ENCODE assay signal across 8 mouse cellular contexts in genomic region chr11:5445452-5445953, GRCm38 (mm10). TPM values are rescaled to one million over a fixed set of nuclear protein-coding genes. Genes with fewer than 3 reads are reported as not detected.
DNase-seq lines count a peak whose midpoint lies in the region; ATAC-seq and TF ChIP-seq lines count a peak whose summit lies in the region.

No protein-coding gene starts in this region.

- H3K4me1 ChIP-seq in kidney, adult 2 months (ENCODE audit: control insufficient read depth, insufficient read depth, low read length): peaks cover 2% of the 10 kb centered on the region; the same call in 1 of the 2 replicates
- H3K4me1 ChIP-seq in embryonic facial prominence, embryonic 15.5 days: peaks cover 20% of the 10 kb centered on the region
- peaks cover 25% of the 10 kb centered on the region for H3K4me1 ChIP-seq in limb, embryonic 13.5 days

- WGBS in kidney, adult 2 months: 23% methylated on average over 11 of the region's 11 CpGs
- WGBS in embryonic facial prominence, embryonic 15.5 days: 16% methylated on average over 11 of the region's 11 CpGs
- WGBS in limb, embryonic 13.5 days: 20% methylated on average over 11 of the region's 11 CpGs

- H3K9me3 ChIP-seq in embryonic facial prominence, embryonic 15.5 days (replicated peaks): no peaks in the 10 kb centered on the region
- H3K9me3 ChIP-seq in limb, embryonic 13.5 days: no peaks in the 10 kb centered on the region

- no peak overlapping the region for H3K9ac ChIP-seq in embryonic facial prominence, embryonic 15.5 days
- H3K9ac ChIP-seq in limb, embryonic 13.5 days: peak overlapping the region; percentile 57

- DNase-seq in kidney, adult 2 months: no peak
- no peak for DNase-seq in kidney, postnatal 36 days
- DNase-seq in left cerebral cortex, adult 11 months (ENCODE audit: low spot score): no peak
- no peak for DNase-seq in adrenal gland, postnatal 10 days
- no peak for DNase-seq in left cerebral cortex, postnatal 4 days

- no peak overlapping the region for H3ac ChIP-seq in myocyte (ENCODE audit: control insufficient read depth, insufficient read length)

- no peak overlapping the region for H3K27ac ChIP-seq in kidney, adult 2 months (ENCODE audit: insufficient read depth, low read depth, low read length)
- H3K27ac ChIP-seq in embryonic facial prominence, embryonic 15.5 days (replicated peaks): peak overlapping the region; percentile 80
- no peak overlapping the region for H3K27ac ChIP-seq in limb, embryonic 13.5 days

- TF ChIP-seq POLR2A in kidney, adult 2 months (IDR thresholded peaks at IDR 0.05; ENCODE audit: low read depth, low read length): no peak
- no peak for TF ChIP-seq POLR2A in myocyte (IDR thresholded peaks at IDR 0.05; ENCODE audit: insufficient read length, low read depth)

- 0 out of 2 replicates have a peak, but pooled peaks have one; percentile 1 for ATAC-seq in embryonic facial prominence, embryonic 15.5 days (ENCODE audit: insufficient number of reproducible peaks, low FRiP score, low TSS enrichment, low read depth)
- 0 out of 2 replicates have a peak, but pooled peaks have one; percentile 14 for ATAC-seq in limb, embryonic 13.5 days (ENCODE audit: low FRiP score, low read depth)

- peak overlapping the region; percentile 68 for H3K4me3 ChIP-seq in kidney, adult 2 months (ENCODE audit: insufficient read depth, low read depth, low read length)
- H3K4me3 ChIP-seq in embryonic facial prominence, embryonic 15.5 days (replicated peaks): peak overlapping the region; percentile 87
- H3K4me3 ChIP-seq in limb, embryonic 13.5 days: peak overlapping the region; percentile 87
- peak overlapping the region; percentile 56 for H3K4me3 ChIP-seq in myocyte

- peaks cover 33% of the 10 kb centered on the region for H3K79me2 ChIP-seq in myocyte (ENCODE audit: control insufficient read depth, insufficient read depth)

- no peaks in the 10 kb centered on the region for H3K36me3 ChIP-seq in kidney, adult 2 months (ENCODE audit: control insufficient read depth, insufficient read depth, low read length)
- no peaks in the 10 kb centered on the region for H3K36me3 ChIP-seq in embryonic facial prominence, embryonic 15.5 days
- no peaks in the 10 kb centered on the region for H3K36me3 ChIP-seq in limb, embryonic 13.5 days
- H3K36me3 ChIP-seq in myocyte (ENCODE audit: control insufficient read depth, insufficient read depth): no peaks in the 10 kb centered on the region

- no peaks in the 10 kb centered on the region for H3K27me3 ChIP-seq in kidney, adult 2 months (replicated peaks; ENCODE audit: control insufficient read depth, insufficient read depth, low read length)
- no peaks in the 10 kb centered on the region for H3K27me3 ChIP-seq in embryonic facial prominence, embryonic 15.5 days
- H3K27me3 ChIP-seq in limb, embryonic 13.5 days: no peaks in the 10 kb centered on the region
- no peaks in the 10 kb centered on the region for H3K27me3 ChIP-seq in myocyte (ENCODE audit: control insufficient read depth, insufficient read depth, insufficient read length)

- intact Hi-C loops in left cerebral cortex, postnatal 4 days (cut with DNase I): loop anchor here (10.0 kb wide), 1 partner anchor 151 kb away; no protein-coding TSS in a partner anchor

- peak overlapping the region; percentile 87 for H3K4me2 ChIP-seq in embryonic facial prominence, embryonic 15.5 days (replicated peaks)
- peak overlapping the region; percentile 80 for H3K4me2 ChIP-seq in limb, embryonic 13.5 days (replicated peaks)
- peak overlapping the region; percentile 65 for H3K4me2 ChIP-seq in myocyte (ENCODE audit: low read depth)

- TF ChIP-seq CTCF in kidney, adult 2 months (conservative IDR thresholded peaks at IDR 0.05; ENCODE audit: insufficient read depth, insufficient read length, low read depth, low read length): no peak

TF ChIP-seq in myocyte, 11 proteins besides CTCF, POLR2A, EP300 and RAD21:
- TF ChIP-seq SRF (IDR thresholded peaks at IDR 0.05; ENCODE audit: control insufficient read depth, insufficient read length, low read depth) (no peak), TCF3 (IDR thresholded peaks at IDR 0.05; ENCODE audit: insufficient read length, low read depth) (no peak), MYOG (IDR thresholded peaks at IDR 0.05; ENCODE audit: control insufficient read depth in 1 of 3, insufficient read depth in 1 of 3, insufficient read length in 2 of 3, low read depth in 2 of 3) (no peak), CEBPB (IDR thresholded peaks at IDR 0.05; ENCODE audit: insufficient read depth, poor library complexity, severe bottlenecking) (no peak), E2F4 (IDR thresholded peaks at IDR 0.05; ENCODE audit: insufficient read depth) (no peak), MAX (IDR thresholded peaks at IDR 0.05; ENCODE audit: low read depth) (no peak), USF1 (IDR thresholded peaks at IDR 0.05; ENCODE audit: low read depth) (no peak), MYOD1 (IDR thresholded peaks at IDR 0.05; ENCODE audit: control insufficient read depth in 1 of 3, insufficient read length in 2 of 3, low read depth in 2 of 3) (no peak), TCF12 (IDR thresholded peaks at IDR 0.05; ENCODE audit: insufficient read depth, poor library complexity, severe bottlenecking) (no peak), POLR2AphosphoS2 (IDR thresholded peaks at IDR 0.05; ENCODE audit: insufficient read length, low read depth) (no peak), REST (IDR thresholded peaks at IDR 0.05; ENCODE audit: insufficient read depth, insufficient read length) (no peak)
TF ChIP-seq in myocyte: peak in this region for 0.

RNA-seq across cellular contexts. Expression of gene Znrf3, which starts 0.9 kb away (rescaled TPM):
- 6.2 and 7.7 TPM in 2 replicates for polyA plus RNA-seq in kidney, adult 2 months (2012; rRNA removed)
- 15.9 and 16.9 TPM in 2 replicates for polyA plus RNA-seq in embryonic facial prominence, embryonic 15.5 days (2015; fragmentation: Nextera tagmentation; extraction: Ambion mirVana)
- polyA plus RNA-seq in limb, embryonic 13.5 days (2015; fragmentation: Nextera tagmentation; extraction: Ambion mirVana): 14.8 and 16.0 TPM in 2 replicates
- polyA plus RNA-seq in myocyte (2012; fragmentation: generic; extraction: Trizol): 3.8 TPM
- 10 to 100 TPM; 23.9 to 29.3 TPM for total RNA-seq in adrenal gland, postnatal 10 days (2021)
- 10 to 100 TPM; 17.6 to 21.0 TPM for total RNA-seq in left cerebral cortex, postnatal 4 days (2021)
